Mouse (Mus musculus) cerebellum, adult 2 months (tissue): ENCODE results near the gene Nubp1.

Source experiments
- CTCF ChIP-seq: fragments of 200-500 bp; IDR thresholded peaks from 2 replicates; pipeline ENCODE4 v1.5.1; 2011; ENCODE audit warnings: low read depth, mild to moderate bottlenecking, control low read depth, low read length, moderate library complexity, borderline replicate concordance; ENCODE audit not compliant: insufficient read depth
- POLR2A ChIP-seq: fragments of 200-500 bp; IDR thresholded peaks from 2 replicates; pipeline ENCODE4 v1.6.1; 2011; ENCODE audit warnings: low read length, control low read depth, borderline replicate concordance; ENCODE audit not compliant: insufficient read depth

DNA sequence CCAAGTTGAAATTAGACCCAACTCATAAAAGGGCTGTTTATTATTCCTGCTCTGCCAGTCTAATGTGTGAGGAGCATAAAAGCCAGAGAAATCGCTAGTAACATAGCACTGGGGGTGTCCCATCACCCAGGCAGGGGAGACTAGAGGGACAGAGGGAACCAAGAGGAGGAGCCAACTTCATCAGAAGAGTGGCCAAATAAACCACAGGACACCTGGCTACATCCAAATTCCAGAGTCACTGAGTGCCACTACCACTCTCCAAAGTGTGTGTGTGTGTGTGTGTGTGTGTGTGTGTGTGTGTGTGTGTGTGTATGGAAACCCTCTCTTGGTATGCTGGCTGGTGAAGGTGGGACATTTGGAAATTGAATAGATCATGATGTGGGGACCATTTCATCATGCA lies 48.7 kb upstream of the Nubp1 start:
- no peak for TF ChIP-seq CTCF
- TF ChIP-seq POLR2A = no peak
